Mouse (Mus musculus) cerebellum, adult 8-10 months (tissue): Measurements from ENCODE around the gene Smyd4.
"Not testable (repeated sequence)": the region's sequence is repeated elsewhere in the genome, so short reads cannot be mapped to it uniquely, and the experiment has no call there.

Experiments used
- DNase-seq: peaks from one replicate; pipeline ENCODE4 v3.0.0; 2022

Gene Smyd4

DNA sequence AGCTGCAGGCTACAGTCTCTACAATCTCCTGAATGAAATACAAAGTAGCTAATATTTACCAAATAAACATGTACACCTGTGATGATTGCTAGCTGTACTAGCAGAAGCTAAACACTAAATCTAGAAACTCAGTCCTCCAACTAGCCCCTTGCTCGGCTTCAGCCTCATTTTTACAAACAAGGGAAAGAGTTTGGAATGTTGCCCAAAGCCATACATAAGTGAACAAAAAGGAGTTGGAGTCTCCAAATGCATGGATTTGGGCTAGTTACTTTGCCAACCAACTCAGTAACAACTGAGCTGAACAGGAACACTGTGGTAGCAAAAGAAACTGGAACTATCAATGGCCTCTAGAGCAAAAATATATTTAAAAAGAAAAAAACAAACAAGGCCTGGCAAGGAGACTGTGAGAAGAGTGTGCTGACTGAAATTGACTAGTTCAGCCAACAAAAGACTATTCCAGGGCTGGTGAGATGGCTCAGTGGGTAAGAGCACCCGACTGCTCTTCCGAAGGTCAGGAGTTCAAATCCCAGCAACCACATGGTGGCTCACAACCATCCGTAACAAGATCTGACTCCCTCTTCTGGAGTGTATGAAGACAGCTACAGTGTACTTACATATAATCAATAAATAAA lies 1.6 kb upstream of the Smyd4 start:
- no peak for DNase-seq

DNA sequence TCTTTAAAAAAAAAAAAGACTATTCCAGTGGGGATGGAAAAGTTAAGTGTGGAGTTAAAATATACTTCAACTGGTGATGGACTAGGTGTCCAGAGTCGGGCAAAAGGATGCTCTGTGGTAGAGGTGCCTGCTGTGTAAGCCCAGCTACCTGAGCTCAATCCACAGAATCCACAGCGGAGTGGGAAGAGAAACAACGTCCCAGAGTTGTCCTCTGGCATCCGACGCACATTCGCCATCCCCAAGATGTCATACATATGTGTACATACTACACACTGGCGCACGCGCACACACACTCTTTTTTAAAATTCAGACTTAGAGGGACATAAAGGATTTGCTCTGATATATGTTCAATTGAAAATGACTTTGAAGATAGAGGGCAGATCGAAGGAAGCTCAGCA lies 1.0 kb upstream of the Smyd4 start:
- DNase-seq = no peak

DNA sequence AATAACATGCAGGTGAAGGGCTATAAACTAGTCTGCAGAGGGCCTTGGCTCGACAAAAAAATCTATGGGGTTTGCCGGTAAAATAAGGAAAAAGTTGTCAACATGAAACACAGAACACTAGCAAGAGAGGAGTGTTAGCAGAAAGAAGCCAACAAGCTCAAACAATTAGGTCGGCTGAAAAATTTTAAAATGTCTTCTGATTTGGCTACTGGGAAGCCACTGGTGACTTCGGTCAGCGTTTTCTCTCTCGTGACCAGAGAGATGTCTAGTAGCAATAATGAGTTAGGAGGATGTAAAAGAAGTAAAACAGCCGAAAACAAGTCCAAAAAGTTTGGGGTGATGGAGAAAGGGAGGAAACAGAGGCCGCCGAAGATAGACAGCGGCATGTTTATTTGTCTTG lies 637 bp upstream of the Smyd4 start:
- no peak for DNase-seq

DNA sequence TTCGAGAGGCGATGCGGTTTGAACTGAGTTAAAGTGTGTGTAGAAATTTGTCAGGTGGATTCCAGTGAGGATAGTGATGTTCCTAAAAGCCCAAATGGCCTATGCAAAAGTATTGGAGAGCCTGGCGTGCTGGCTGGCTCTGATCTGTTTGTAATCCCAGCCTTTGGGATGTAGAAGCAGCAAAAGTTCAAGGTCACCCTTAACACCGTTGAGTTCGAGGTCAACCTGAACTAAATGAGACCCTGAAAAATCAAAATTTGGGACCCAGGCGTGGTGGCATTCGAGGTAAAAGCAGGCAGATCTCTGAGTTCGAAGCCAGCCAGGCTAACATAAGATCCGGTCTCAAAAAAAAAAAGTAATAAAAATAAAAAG lies 643 bp downstream of the Smyd4 start:
- DNase-seq = no peak

DNA sequence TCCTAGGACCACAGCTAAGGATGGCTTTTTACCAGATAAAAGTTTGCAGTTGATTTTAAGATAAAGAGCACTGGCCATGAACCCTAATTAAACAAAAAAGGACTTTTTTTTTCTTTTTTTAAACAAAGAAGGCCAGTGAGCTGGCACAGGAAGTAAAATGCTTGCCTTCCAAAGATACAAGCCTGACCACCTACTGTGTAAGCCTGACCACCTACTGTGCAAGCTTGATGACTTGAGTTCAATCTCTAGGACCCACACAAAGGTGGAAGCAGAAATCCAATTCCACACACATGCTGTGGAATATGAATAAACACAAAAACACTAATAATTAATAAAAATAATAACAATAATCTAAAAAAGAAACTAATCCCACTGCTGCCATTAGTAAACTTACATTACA lies 3.0 kb downstream of the Smyd4 start:
- no peak for DNase-seq

DNA sequence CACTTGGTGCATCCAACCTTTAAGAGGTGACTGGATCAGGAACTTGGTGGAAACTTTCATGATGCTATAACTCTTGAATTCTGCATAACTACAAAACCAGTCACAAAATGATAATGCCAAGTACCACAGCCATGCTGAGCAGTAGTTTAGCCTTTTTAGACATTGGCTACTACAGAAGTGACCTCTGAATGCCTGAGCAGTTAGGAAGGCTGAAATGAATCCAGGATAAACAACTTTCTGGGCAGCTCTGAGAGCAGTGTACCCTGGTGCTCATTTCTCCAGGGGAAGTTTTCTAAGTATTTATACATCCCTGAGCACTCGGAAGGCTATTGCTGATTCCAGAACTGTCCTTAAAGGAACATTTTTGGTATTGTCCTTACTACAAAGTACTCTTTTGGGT lies 7.2 kb downstream of the Smyd4 start:
- DNase-seq = no peak

DNA sequence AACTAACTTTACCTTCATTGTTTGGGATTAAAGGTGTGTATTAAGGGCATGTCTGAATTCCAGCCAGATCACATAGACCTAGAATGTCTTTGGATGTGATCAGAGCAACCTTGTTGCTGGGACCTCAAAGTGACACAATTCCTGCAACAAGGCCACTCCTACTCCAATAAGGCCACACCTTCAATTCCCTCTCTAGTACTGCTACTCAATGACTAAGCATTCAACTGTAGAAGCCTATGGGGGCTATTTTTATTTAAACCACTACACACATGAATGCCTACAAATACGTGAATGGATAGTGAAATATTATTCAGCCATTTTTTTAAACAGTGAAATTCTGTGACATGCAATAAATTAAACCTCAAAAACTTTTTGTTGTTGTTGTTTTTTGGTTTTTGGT lies 28.9 kb downstream of the Smyd4 start:
- DNase-seq = no peak

DNA sequence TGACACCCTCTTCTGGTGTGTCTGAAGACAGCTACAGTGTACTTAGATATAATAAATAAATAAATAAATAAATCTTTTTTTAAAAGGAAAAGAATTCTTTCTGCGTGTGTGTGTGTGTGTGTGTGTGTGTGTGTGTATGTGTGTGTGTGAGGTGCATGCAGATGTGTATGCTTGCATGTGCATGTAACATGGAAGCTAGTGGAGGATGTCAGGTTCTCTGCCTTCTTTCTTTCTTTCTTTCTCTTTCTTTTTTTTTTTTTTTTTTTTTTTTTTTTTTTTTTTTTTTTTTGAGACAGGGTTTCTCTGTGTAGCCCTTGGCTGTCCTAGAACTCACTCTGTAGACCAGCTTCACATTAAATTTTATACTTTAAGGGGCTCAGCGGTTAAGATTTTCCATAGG lies 30.6 kb downstream of the Smyd4 start:
- DNase-seq = not testable (repeated sequence)

DNA sequence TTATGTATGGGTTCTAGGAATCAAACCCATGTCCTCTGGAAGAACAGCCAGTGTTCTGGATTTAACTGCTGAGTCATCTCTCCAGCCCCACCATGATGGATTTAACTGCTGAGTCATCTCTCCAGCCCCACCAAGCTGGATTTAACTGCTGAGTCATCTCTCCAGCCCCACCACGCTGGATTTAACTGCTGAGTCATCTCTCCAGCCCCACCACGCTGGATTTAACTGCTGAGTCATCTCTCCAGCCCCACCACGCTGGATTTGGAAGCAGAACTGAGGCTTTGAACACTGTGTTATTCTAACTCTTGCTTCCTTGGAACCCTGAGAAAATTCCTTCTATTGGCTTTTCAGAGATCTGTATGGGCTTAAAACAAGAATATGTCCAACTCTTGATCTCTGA lies 35.3 kb downstream of the Smyd4 start:
- not testable (repeated sequence) for DNase-seq

DNA sequence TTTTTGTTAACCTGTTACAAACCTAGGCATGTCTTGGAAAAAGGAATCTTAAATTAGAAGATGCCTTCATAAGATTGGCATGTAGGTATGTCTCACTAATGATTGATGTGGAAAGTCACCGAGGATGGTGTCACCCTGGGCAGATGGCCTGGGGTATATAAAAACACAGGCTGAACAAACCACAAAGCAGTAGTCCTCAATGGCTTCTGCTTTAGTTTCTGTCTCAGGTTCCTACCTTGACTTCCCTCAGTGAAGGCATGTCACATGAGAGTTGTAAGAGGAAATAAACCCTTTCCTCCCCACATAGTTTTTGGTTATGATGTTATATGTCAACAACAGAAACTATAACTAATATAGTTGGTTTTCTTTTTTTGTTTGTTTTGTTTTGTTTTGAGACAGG lies 47.4 kb downstream of the Smyd4 start:
- DNase-seq = no peak

DNA sequence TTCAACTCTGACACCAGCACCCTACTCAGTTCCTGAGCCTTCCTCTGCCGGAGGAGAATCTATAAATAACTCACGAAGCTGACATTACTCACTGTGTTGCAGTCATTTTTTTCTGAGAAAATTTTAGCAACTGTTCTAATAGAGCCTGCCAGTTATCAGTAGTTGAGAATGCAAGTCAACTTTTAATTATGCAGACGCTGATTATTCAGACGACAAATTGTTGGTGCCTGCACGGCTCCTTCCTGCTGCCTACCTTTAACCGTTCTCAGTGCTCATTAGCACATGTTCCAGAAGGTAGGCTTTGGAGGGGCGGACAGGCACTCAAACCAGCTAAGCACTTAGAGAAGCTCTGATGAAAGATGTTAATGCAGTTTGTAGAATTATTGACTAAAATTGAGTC lies 49.2 kb downstream of the Smyd4 start:
- DNase-seq = no peak

DNA sequence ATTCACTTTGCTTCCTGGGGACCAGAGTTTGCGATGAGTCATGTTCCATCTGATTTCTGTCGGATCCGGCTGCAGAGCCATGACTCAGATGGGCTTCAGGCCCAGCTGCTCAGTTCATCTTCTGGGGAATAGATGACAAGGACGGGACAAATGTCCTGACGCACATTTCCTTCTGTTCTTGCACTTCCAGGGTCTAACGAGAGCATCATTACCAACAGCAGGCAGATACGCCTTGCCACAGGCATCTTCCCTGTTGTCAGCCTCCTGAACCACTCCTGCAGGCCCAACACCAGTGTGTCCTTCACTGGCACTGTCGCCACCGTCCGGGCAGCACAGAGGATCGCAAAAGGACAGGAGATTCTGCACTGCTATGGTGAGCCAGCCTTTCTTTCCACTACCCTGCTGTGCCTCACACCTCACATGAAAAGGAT lies 51.2 kb downstream of the Smyd4 start:
- DNase-seq = peak; percentile 49

DNA sequence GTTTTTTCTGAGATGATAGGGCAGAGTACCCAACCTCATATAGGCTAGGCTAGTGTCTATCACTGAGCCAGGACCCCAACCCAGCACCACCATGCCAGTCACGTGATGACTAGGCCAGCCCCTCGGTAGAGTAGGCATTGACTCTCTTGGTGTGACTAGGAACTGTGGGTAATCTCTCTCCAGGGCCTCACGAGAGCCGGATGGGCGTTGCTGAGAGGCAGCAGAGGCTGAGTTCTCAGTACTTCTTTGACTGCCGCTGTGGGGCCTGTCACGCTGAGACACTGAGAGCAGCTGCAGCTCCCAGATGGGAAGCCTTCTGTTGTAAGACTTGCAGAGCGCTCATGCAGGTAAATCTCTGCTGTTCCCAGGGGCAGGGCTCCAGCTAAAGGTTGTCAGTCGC lies 51.9 kb downstream of the Smyd4 start:
- DNase-seq = peak; percentile 32

DNA sequence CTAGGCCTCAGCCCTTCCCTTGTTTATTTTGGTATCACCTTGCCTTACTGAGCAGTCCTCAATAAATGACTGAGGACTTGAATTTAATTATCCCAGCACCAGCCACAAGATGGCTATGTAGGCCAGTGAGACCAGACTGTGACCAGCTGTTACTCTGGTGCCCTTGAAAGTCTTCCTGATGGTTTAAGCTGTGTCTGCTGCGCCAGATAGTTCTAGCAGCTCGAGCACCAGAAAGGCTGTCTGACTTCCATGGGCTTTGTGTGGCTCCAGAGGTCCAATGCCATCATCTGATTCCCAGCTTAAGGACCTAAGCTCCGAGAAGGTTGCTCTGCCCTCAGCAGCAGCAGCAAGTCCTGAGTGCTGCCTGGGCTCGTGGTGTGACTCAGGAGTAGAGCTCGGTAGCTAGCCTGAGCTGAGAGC lies 54.0 kb downstream of the Smyd4 start:
- peak; percentile 20 for DNase-seq

DNA sequence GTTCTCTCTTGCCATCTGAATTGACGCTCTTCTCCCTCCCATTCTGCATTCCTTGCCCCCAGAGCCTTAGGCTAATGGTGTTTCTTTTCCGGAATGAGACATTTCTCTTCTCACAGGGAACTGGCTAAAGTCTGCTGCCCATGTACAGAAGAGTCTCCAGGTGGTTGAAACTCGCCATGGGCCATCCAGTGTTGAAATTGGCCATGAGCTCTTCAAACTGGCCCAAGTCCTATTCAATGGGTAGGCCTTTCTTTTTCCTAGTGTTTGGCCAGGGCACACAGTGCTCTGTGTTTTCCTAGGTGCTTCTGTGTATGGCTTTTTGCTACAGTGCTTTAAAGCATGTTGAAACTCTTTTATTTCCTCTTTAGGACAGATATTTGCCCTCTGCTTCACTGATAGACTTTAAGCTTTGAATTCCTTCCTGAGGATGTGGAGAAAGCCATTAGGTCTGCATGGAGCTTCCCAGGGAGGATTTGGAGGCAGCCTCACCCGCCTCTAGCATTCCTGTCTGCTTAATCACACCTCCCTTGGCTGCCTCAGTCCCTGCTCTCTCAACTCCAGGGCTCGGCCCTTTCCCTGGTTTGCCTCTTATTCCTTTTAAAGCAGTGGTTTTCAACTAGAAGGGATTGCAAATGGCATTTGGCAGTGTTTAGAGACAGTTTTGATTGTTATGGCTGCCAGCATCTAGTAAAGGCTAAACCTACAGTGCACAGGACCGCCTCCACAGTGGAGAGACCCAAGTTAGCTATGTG lies 55.2 kb downstream of the Smyd4 start:
- no peak for DNase-seq

DNA sequence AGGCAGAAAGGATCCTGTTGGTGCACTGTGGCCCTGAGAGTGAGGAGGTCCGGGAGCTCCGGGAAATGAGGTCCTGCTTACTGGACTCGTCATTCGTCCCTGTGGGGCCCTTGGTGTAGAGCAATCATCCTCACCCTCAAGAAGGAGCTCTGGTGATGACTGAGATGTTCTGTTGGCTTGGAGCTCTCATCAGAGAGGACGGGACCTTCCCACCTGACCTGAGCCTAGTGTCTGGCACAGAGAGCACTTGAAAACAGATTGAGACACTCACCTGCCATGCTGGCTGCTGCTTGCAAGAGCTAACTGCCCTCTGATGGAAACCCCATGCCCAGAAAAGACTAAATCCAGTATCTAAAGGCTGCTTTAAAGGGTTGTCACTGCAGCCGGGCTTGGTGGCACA lies 56.6 kb downstream of the Smyd4 start:
- DNase-seq = peak; percentile 34

DNA sequence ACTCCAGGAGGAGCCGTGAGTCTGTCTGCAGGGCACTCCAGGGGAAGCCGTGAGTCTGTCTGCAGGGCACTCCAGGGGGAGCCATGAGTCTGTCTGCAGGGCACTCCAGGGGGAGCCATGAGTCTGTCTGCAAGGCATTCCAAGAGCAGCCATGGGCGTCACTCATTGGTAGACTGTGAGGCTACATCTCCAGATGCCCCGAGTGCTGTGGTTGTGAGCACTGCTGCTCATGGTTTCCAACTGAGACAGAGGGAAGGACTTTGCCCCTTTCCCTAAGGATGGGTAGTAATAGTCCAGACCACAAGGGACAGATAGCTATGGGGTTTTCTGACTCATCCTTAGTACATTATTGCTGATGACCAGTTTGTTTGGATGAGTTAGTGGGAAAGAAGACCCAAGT lies 57.9 kb downstream of the Smyd4 start:
- DNase-seq = no peak

DNA sequence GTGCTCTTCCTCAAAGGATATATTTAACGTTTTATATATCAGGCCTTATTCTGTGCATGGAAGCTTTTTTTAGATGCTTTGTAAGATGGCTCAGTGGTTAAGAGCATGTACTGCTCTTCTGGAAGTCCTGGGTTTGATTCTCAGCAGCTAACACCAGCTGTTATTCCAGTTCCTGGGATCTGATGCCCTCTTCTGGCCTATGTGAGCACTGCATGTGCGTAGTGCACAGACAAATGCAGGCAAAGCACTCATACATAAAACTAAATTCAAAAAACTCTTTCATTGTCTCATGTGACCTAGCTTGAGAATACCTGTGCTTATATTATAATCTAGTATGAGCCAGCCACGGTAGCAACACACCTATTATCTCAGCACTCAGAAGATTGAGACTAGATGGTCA lies 58.6 kb downstream of the Smyd4 start:
- no peak for DNase-seq

DNA sequence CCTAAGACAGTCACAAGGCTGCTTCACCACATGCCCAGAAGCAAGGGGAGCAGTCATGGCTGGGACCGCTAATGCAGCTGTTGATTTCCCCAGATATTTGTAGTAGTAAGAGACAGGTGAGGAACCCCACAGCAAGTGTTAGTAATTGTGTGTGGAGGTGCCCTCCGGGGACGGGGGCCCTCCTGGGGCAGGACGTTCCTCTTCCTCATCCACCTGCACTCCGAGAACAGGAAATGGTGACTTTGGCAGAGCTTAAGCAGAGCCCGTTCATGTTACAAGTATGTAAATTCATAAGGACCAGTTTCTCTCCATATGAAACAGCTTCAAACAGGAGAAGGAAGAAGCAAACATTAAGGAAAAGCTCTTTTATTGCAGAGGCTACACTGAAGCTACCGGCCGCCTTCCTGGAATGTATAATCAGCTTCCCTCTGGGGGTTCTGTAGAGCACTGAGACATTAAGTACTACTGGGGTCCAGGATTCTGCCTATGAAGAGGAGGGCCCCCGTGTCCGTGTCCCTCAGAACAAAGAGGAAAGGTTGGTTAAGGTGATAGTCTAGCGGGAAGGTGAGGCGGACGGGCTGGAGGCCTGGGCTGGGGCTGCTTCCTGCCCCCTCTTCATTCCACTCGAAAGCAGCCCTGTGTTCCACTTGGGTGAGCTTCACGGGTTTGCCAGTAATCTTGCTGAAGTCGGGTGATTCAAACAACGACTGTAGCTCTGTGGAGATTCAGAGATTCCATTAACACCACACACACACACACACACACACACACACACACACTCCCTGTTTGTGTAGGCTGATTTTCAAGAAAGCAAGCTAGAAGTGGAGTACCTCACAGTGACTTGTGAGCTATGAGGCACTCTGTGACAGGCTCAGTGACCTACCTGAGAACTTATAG lies 61.7 kb downstream of the Smyd4 start:
- no peak for DNase-seq

DNA sequence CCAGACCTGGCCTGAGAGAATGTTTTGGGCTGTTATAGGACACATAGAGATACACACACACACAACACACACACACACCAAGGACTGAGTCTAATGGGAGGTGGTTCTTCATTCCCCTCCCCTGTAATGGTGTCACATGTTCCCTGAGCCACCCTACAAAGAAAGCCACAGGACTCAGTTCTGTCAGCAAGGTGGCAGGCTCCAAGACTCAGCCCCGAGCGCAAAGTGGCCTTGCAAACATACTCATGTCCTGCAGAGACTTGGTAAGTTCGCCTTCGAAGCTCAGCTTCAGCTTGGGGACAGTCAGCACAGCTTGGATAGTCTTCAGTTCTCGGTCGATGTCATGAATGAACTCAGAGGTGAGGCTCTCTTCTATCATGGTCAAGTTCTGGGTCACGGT lies 62.4 kb downstream of the Smyd4 start:
- no peak for DNase-seq

DNA sequence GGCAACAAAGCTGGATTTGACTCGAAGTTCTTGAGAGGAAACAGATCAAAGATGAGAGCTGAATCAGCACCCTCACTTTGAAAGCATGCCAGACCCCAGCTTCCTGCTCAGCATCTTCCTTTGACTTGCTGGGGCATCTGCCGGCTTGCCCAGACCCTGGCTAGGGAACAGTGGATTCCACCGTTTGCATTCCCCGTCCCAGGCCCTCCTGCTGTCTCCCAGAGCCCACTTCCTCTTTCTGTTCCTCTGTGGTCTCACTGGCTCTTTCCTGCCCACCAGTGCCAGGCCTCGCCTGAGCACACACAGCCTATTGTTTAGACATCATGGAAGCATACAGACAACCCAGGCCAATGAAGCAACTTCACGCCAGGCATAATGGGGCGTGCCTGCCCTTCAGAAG lies 66.9 kb downstream of the Smyd4 start:
- DNase-seq = no peak

DNA sequence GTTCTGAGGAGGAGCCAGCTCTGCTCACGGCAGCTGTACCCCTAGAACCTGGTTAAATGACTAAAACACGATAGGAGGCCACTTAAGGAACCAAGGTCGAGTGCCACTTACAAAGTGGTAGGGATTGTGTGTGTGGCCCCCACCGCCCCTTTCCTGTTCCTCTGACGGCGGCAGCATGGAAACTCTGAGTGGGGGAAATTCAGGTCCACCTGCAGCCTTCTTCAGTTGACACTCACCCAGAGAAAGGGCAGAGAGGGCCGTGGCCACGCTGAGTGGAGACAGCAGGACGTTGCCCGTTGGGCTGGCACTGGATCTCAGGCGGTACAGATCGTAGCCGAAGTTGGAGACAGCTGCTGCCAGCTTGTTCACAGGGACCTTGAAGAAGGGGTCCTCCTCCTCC lies 67.8 kb downstream of the Smyd4 start:
- no peak for DNase-seq

DNA sequence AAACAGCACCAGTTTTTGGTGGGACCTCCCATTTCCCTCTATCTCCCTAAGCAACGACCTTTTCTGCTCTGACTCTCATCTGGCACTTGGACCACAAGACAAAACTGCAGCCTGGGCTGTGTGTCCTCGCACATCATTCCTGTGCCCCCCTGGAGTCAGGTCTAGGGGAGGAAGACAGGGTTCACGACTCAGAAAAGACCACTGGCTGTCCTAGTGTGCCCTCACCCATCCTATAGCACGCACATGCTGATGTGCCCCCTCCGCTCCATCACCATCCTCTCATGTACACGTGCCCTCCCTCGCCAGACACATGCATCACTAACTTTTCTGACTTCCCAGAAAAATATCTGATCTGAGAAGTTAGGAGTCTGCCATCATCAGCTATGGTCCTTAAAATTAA lies 71.8 kb downstream of the Smyd4 start:
- no peak for DNase-seq

DNA sequence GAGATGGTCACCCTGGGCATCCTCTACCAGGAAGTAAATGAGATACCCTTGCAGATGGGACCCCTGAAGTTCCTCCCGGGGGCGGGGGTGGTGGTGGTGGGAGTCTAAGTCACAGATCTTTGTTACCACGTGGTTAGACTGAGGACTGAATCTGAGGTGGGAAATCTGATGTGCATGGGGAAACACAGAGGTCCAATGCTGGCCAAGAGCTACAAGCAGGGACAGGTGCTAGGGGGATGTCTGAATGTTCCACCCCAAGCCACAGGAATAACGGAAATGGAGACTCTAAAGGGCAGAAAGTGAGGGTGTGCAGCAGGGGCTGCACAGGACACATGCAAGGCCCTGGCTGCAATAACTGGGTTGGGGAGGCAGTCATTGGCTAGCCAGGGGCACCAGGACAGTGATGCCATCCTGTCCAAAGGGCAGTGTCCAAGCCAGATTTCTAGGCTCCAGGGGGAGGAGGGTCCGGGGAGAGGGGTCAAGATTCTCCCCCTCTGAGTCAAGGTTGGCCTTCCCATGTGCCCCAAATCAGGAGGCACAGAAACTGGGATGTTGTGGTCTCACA lies 72.7 kb downstream of the Smyd4 start:
- no peak for DNase-seq
